Mouse (Mus musculus) brain, embryonic 14.5 days (tissue): ENCODE measurements at regions not wholly inside any gene's neighbourhood (a gene's known extent, or its start where the extent isn't known, plus 50 kb on each side); places are given as distances from the start of the nearest gene placed in this dataset.

ENCODE experiments used
- CTCF ChIP-seq: fragments of 200-500 bp; IDR thresholded peaks from 2 replicates; pipeline ENCODE4 v1.5.1; 2012; ENCODE audit warnings: inconsistent platforms, mild to moderate bottlenecking, moderate library complexity, borderline replicate concordance; ENCODE audit not compliant: insufficient read depth, insufficient read length; ENCODE audit errors: extremely low read depth
- POLR2A ChIP-seq: fragments of 200-500 bp; IDR thresholded peaks from 2 replicates; pipeline ENCODE4 v1.6.1; 2012; ENCODE audit warnings: mild to moderate bottlenecking, inconsistent platforms, borderline replicate concordance; ENCODE audit not compliant: poor library complexity, insufficient read depth, insufficient read length, severe bottlenecking; ENCODE audit errors: extremely low read depth

GRCm38 (mm10) chr10:19295388-19296013 is 60.8 kb upstream of the Olig3 start:
- TF ChIP-seq CTCF (no peak), POLR2A (no peak)
